Mouse (Mus musculus) gastrocnemius, postnatal 14 days (tissue): Measurements from ENCODE around the gene Ttc36. TPM values are rescaled to one million over a fixed set of nuclear protein-coding genes. Genes with fewer than 3 reads are reported as not detected.
A peak's percentile ranks its signal among the peaks of the same experiment; 100 is the strongest.

ENCODE experiments used
- DNase-seq: peaks from one replicate; pipeline ENCODE4 v3.0.0; 2021; ENCODE audit warnings: mixed read lengths
- intact Hi-C: fragments of 180-260 bp; cut with DNase I; formaldehyde crosslinking; loops from one replicate; pipeline ENCODE4 v1.15.1; 2025; ENCODE audit warnings: low total_unique reads
- long read RNA-seq, 2 experiments: library from polyadenylated mRNA; stranded (forward); transcript quantifications; one replicate each; pipeline ENCODE4 v2.0.0; 2021
- total RNA-seq, 2 experiments: library from RNA; stranded (reverse); gene quantifications; 2 replicates each; pipeline ENCODE4 v1.2.3; 2021

The Ttc36 gene
- under 1 TPM in 1 of 2 experiments, not detected in 1; 0.73 TPM for total RNA-seq
- long read RNA-seq, experiment 1, result 0 reads
- long read RNA-seq, experiment 2, result 0 reads

GRCm38 (mm10) chr9:44802808-44803450 lies at the start of gene Ttc36:
TSS of gene Ttc36 (minus strand) at chr9:44803072.
- DNase-seq, result no peak
- intact Hi-C loops, result no loop called here

- DNase-seq, result no peak
- intact Hi-C loops, result no loop called here
Observed at GRCm38 (mm10) chr9:44847446-44847845, 44.6 kb upstream of the Ttc36 start.

- DNase-seq, result no peak
- intact Hi-C loops, result loop anchor here (5.0 kb wide), 2 partner anchors 41 to 121 kb away; partner anchors contain the start of gene Kmt2a
Observed at GRCm38 (mm10) chr9:44841241-44841640, 38.4 kb upstream of the Ttc36 start.

GRCm38 (mm10) chr9:44836439-44836838 lies 33.6 kb upstream of the Ttc36 start:
- intact Hi-C loops, result loop anchor here (5.0 kb wide), 1 partner anchor 61 kb away; no protein-coding TSS in a partner anchor

GRCm38 (mm10) chr9:44832356-44832755 lies 29.5 kb upstream of the Ttc36 start:
- DNase-seq, result no peak
- intact Hi-C loops, result no loop called here

More at GRCm38 (mm10) chr9:44836439-44836838, 33.6 kb upstream of the Ttc36 start:
- peak; percentile 78 for DNase-seq

GRCm38 (mm10) chr9:44830506-44830905 lies 27.6 kb upstream of the Ttc36 start:
- DNase-seq, result no peak
- intact Hi-C loops, result no loop called here

- DNase-seq, result no peak
- intact Hi-C loops, result no loop called here
Observed at GRCm38 (mm10) chr9:44828944-44829343, 26.1 kb upstream of the Ttc36 start.

- DNase-seq, result no peak
- intact Hi-C loops, result no loop called here
Observed at GRCm38 (mm10) chr9:44826660-44827059, 23.8 kb upstream of the Ttc36 start.

- intact Hi-C loops, result no loop called here
- DNase-seq, result peak; percentile 61
Observed at GRCm38 (mm10) chr9:44819920-44820827, 17.3 kb upstream of the Ttc36 start.

- intact Hi-C loops, result no loop called here
- no peak for DNase-seq
Observed at GRCm38 (mm10) chr9:44817522-44817921, 14.7 kb upstream of the Ttc36 start.

GRCm38 (mm10) chr9:44814179-44814578 lies 11.3 kb upstream of the Ttc36 start:
- intact Hi-C loops, result no loop called here
- DNase-seq, result no peak

GRCm38 (mm10) chr9:44810316-44810715 lies 7.4 kb upstream of the Ttc36 start:
- no peak for DNase-seq
- intact Hi-C loops, result no loop called here

- DNase-seq, result no peak
- intact Hi-C loops, result no loop called here
Observed at GRCm38 (mm10) chr9:44807778-44808177, 4.9 kb upstream of the Ttc36 start.

- no peak for DNase-seq
- intact Hi-C loops, result no loop called here
Observed at GRCm38 (mm10) chr9:44807141-44807540, 4.3 kb upstream of the Ttc36 start.

GRCm38 (mm10) chr9:44805536-44805935 lies 2.7 kb upstream of the Ttc36 start:
- intact Hi-C loops, result no loop called here
- DNase-seq, result no peak

GRCm38 (mm10) chr9:44804678-44805077 lies 1.8 kb upstream of the Ttc36 start:
- intact Hi-C loops, result no loop called here
- no peak for DNase-seq

GRCm38 (mm10) chr9:44801669-44802068 lies 1.2 kb downstream of the Ttc36 start:
- DNase-seq, result no peak
- intact Hi-C loops, result no loop called here

- intact Hi-C loops, result no loop called here
Observed at GRCm38 (mm10) chr9:44799958-44800324, 2.9 kb downstream of the Ttc36 start.

GRCm38 (mm10) chr9:44799102-44799957 lies 3.5 kb downstream of the Ttc36 start, which contains the start of gene Tmem25:
TSS of gene Tmem25 (minus strand) at chr9:44799307.
- peak; percentile 85 for DNase-seq
- intact Hi-C loops, result no loop called here

More at GRCm38 (mm10) chr9:44799958-44800324, 2.9 kb downstream of the Ttc36 start:
- DNase-seq, result no peak

- intact Hi-C loops, result no loop called here
Observed at GRCm38 (mm10) chr9:44798298-44798697, 4.6 kb downstream of the Ttc36 start.

More at GRCm38 (mm10) chr9:44798298-44798697, 4.6 kb downstream of the Ttc36 start:
- peak; percentile 54 for DNase-seq
